Mouse (Mus musculus) olfactory bulb, adult 2 months (tissue): ENCODE data around the gene Cacna2d2. TPM values are rescaled to one million over a fixed set of nuclear protein-coding genes. Genes with fewer than 3 reads are reported as not detected.

Experiments
- H3K27ac ChIP-seq: fragments of 200-500 bp; 2 replicates; pipeline ENCODE4 v1.5.1; 2012; ENCODE audit warnings: low read depth, low read length; ENCODE audit not compliant: insufficient read depth
- H3K4me1 ChIP-seq: fragments of 200-500 bp; 2 replicates; pipeline ENCODE4 v1.6.1; 2012; ENCODE audit warnings: low read length; ENCODE audit not compliant: control insufficient read depth, insufficient read depth
- H3K4me3 ChIP-seq: fragments of 200-500 bp; 2 replicates; pipeline ENCODE4 v1.5.1; 2012; ENCODE audit warnings: mild to moderate bottlenecking, low read depth, low read length, moderate library complexity; ENCODE audit not compliant: insufficient read depth
- CTCF ChIP-seq: fragments of 200-500 bp; IDR thresholded peaks from 2 replicates; pipeline ENCODE4 v1.5.1; 2012; ENCODE audit warnings: low read depth, mild to moderate bottlenecking, low read length, moderate library complexity; ENCODE audit not compliant: insufficient read depth
- POLR2A ChIP-seq: fragments of 200-500 bp; IDR thresholded peaks from 2 replicates; pipeline ENCODE4 v1.6.1; 2012; ENCODE audit warnings: mild to moderate bottlenecking, low read depth, low read length, moderate library complexity; ENCODE audit not compliant: insufficient read depth
- WGBS: fragments of 180-500 bp; shearing (Covaris S2); methylation state at CpG from one replicate; pipeline ENCODE4 v1.1.7; 2018; 5-methylcytosine and 5-hydroxymethylcytosine counted together
- polyA plus RNA-seq: library from polyadenylated mRNA; stranded (reverse); fragments of >200 nt; gene quantifications from 2 replicates; pipeline ENCODE4 v1.2.4, GENCODE M21; 2012; ENCODE audit warnings: low replicate concordance; ENCODE audit not compliant: missing spikeins, insufficient read depth, insufficient read length

Cacna2d2 gene
- polyA plus RNA-seq, 1 experiment, result not detected

DNA sequence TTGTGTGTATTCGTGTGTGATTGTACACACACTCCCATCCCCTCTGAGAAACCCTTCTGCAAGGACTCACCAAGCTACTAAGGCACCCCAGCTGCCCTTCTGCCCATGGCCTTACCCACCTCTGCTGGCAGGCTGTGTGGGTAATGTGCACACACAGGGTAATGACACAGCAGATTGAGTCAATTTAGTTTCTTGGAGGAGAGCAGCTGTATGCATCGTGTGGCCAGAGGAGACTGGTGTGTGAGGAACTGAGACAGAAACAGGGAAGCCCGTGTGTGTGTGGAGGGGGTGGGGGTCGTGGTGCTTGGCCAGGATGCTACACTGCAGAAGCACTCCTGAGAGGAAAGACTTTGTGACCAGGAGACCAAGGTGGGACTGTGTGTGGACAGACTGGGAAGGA lies 27.0 kb upstream of the Cacna2d2 start:
- Histone ChIP-seq H3K4me1 (peaks cover 4% of the 10 kb centered on the region; the same call in 1 of the 2 replicates), H3K27ac (no peak overlapping the region), H3K4me3 (no peak overlapping the region)
- WGBS, result 49% methylated on average over 4 of the region's 4 CpGs
- TF ChIP-seq CTCF (no peak), POLR2A (no peak)

- peaks cover 14% of the 10 kb centered on the region for H3K4me1 ChIP-seq
- no peak for TF ChIP-seq POLR2A
- TF ChIP-seq CTCF, result no peak
- H3K4me3 ChIP-seq, result no peak overlapping the region
- 28% methylated on average over 8 of the region's 8 CpGs for whole genome bisulfite sequencing
- H3K27ac ChIP-seq, result no peak overlapping the region
These were observed 24.8 kb upstream of the Cacna2d2 start for GRCm38 (mm10) chr9:107374623-107375022.

GRCm38 (mm10) chr9:107375451-107375850 lies 24.0 kb upstream of the Cacna2d2 start:
- Histone ChIP-seq H3K27ac (no peak overlapping the region), H3K4me1 (peaks cover 14% of the 10 kb centered on the region), H3K4me3 (no peak overlapping the region)
- WGBS, result 50% methylated on average over 5 of the region's 5 CpGs
- TF ChIP-seq POLR2A (no peak), CTCF (no peak)

DNA sequence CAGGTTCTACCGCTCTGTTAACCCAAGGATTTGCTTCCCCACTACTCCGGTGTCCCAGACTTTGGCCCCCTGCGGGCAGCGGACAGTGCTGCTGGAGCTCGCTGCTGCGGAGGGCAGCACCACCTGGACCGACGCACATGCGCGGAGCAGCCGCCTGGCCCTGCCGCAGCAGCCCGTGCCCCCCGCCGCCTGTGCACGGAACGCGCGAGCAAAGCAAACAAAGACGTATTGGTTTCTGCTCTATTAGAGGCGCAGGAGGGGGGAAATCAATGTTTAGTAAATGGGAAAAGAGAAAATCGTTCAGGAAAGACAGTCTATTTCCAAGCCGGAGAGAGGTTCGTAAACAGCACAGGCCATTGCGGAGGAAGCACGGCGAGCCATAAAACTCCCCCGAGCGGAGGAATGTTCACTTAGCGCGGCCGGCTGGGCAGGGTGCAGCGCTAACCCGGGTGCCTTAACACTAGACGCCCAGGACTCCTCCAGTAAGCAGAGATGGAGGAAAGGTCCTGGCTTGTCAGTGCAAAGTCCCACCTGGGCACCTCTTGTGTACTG lies 21.4 kb upstream of the Cacna2d2 start:
- 1% methylated on average over 35 of the region's 35 CpGs for WGBS
- H3K4me3 ChIP-seq, result peak overlapping the region; percentile 28
- H3K4me1 ChIP-seq, result peaks cover 16% of the 10 kb centered on the region
- TF ChIP-seq POLR2A (no peak), CTCF (no peak; the same call in 1 of the 2 replicates)
- H3K27ac ChIP-seq, result no peak overlapping the region

GRCm38 (mm10) chr9:107381723-107382122 lies 17.7 kb upstream of the Cacna2d2 start:
- H3K4me3 ChIP-seq, result no peak overlapping the region
- H3K27ac ChIP-seq, result no peak overlapping the region
- H3K4me1 ChIP-seq, result peaks cover 20% of the 10 kb centered on the region
- 15% methylated on average over 8 of the region's 8 CpGs for WGBS
- TF ChIP-seq CTCF, result no peak
- no peak for TF ChIP-seq POLR2A

- Histone ChIP-seq H3K27ac (no peak overlapping the region), H3K4me3 (no peak overlapping the region), H3K4me1 (peaks cover 10% of the 10 kb centered on the region)
- 52% methylated on average over 3 of the region's 3 CpGs for WGBS
- no peak for TF ChIP-seq POLR2A
- TF ChIP-seq CTCF, result no peak
These were observed 15.0 kb upstream of the Cacna2d2 start for GRCm38 (mm10) chr9:107384396-107384795.

GRCm38 (mm10) chr9:107386722-107387121 lies 12.7 kb upstream of the Cacna2d2 start:
- peaks cover 8% of the 10 kb centered on the region for H3K4me1 ChIP-seq
- H3K27ac ChIP-seq, result no peak overlapping the region
- TF ChIP-seq POLR2A, result no peak
- no peak for TF ChIP-seq CTCF
- 70% methylated on average over 3 of the region's 3 CpGs for WGBS
- no peak overlapping the region for H3K4me3 ChIP-seq

DNA sequence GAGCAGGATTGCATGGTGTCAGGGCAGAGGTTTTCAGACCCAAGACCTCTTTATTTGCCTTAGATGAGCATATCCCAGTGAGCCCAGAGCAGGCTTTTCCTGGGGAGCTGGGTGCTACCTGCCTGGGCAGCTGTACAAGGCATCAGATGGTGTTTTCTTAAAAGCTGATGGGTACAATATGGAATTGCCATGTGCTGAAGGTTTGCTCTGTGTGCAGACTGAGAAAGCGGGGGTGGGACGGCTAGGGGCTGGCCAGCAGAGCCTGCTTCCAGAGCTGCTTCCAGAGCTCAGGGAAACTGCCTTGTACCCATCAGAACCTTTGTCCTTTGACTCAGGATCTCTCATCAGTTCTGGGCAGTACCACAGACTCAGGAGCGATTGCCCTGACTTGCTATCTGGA lies 11.7 kb upstream of the Cacna2d2 start:
- 98% methylated on average over 3 of the region's 3 CpGs for WGBS
- 0 out of 2 replicates have a peak, but pooled peaks cover 4% of the 10 kb centered on the region for H3K4me1 ChIP-seq
- TF ChIP-seq POLR2A (no peak), CTCF (no peak)
- H3K4me3 ChIP-seq, result no peak overlapping the region
- no peak overlapping the region for H3K27ac ChIP-seq

DNA sequence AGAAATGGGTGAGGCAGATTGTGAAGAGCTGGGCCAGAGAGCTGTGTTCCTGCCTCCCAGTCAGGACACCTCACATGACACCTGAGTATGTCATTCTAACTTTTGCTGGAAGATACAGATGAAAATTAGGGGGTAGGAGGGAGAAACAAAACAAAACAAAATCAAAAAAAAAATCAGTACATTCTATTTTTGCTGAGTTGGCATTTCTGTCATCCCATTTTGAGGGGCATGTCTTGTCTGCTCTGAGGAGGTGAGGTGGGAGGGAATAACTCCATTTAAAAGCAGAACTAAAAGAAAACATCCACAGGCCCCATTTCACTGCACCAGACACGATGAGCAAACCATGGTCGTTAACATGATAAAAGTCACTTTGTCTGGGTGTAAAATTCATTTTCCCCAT lies 11.1 kb upstream of the Cacna2d2 start:
- H3K4me1 ChIP-seq, result 0 out of 2 replicates have a peak, but pooled peaks cover 4% of the 10 kb centered on the region
- H3K27ac ChIP-seq, result no peak overlapping the region
- 80% methylated on average over 2 of the region's 2 CpGs for WGBS
- TF ChIP-seq CTCF, result no peak
- no peak for TF ChIP-seq POLR2A
- no peak overlapping the region for H3K4me3 ChIP-seq

DNA sequence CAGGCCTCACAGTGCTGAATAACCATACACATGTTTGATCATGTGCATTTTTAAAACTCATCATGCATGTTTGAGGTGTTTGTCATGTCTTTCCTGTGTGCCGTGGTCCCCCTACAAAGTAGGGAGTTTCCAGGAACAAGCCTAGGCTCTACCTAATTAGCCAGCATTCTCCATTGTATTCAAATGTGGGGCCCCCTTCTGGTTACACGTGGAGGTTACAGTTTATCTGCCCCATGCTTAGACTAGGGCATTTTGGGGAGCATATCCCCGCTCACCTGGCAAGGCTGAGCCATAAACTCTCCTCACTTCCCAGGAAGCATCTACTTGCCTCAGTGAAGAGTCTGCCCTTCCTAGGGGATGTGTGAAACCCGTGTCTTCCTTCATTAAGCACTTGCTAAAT lies 3.0 kb upstream of the Cacna2d2 start:
- WGBS, result 58% methylated on average over 4 of the region's 4 CpGs
- Histone ChIP-seq H3K27ac (no peak overlapping the region), H3K4me1 (peaks cover 16% of the 10 kb centered on the region), H3K4me3 (no peak overlapping the region)
- no peak for TF ChIP-seq POLR2A
- TF ChIP-seq CTCF, result no peak
